Mouse (Mus musculus) heart, embryonic 12.5 days (tissue): ENCODE measurements around the gene Rhof. TPM values are rescaled to one million over a fixed set of nuclear protein-coding genes. Genes with fewer than 3 reads are reported as not detected.

Experiments used
- ATAC-seq: fragments of 200-750 bp; cut with Nextera tagmentation; 2 replicates; pipeline ENCODE4 v1.8.0; 2017; ENCODE audit warnings: moderate TSS enrichment, moderate library complexity; ENCODE audit not compliant: insufficient number of reproducible peaks, low FRiP score
- H3K27ac ChIP-seq: fragments of 300-500 bp; sonication (generic); 2 replicates; pipeline ENCODE4 v1.5.1; 2016; ENCODE audit warnings: mild to moderate bottlenecking, moderate library complexity; ENCODE audit not compliant: poor library complexity, severe bottlenecking
- H3K27me3 ChIP-seq: fragments of 300-500 bp; sonication (generic); replicated peaks from 2 replicates; pipeline ENCODE4 v1.6.1; 2016; ENCODE audit warnings: mild to moderate bottlenecking, moderate library complexity
- H3K36me3 ChIP-seq: fragments of 300-500 bp; sonication (generic); 2 replicates; pipeline ENCODE4 v1.6.1; 2016; ENCODE audit warnings: mild to moderate bottlenecking, moderate library complexity
- H3K4me1 ChIP-seq: fragments of 300-500 bp; sonication (generic); replicated peaks from 2 replicates; pipeline ENCODE4 v1.6.1; 2016; ENCODE audit warnings: mild to moderate bottlenecking
- H3K4me2 ChIP-seq: fragments of 300-500 bp; sonication (generic); 2 replicates; pipeline ENCODE4 v1.6.1; 2016; ENCODE audit warnings: mild to moderate bottlenecking, moderate library complexity
- H3K4me3 ChIP-seq: fragments of 300-500 bp; sonication (generic); 2 replicates; pipeline ENCODE4 v1.5.1; 2016; ENCODE audit warnings: mild to moderate bottlenecking
- H3K9ac ChIP-seq: fragments of 300-500 bp; sonication (generic); 2 replicates; pipeline ENCODE4 v1.6.1; 2016; ENCODE audit warnings: mild to moderate bottlenecking, moderate library complexity
- H3K9me3 ChIP-seq: fragments of 300-500 bp; sonication (generic); replicated peaks from 2 replicates; pipeline ENCODE4 v1.6.1; 2016; ENCODE audit warnings: mild to moderate bottlenecking, moderate library complexity
- WGBS: fragments of 180-500 bp; shearing (Covaris S2); methylation state at CpG from one replicate; pipeline ENCODE4 v1.1.7; 2016; 5-methylcytosine and 5-hydroxymethylcytosine counted together
- polyA plus RNA-seq: library from polyadenylated mRNA; unstranded; fragments of >200 nt; fragmentation: Nextera tagmentation; extraction: Ambion mirVana; gene quantifications from 2 replicates; pipeline ENCODE4 v1.2.1, GENCODE M21; 2016

The Rhof gene
- polyA plus RNA-seq, 1 experiment from 2014 or later = 1.3 TPM

GRCm38 (mm10) chr5:123060706-123061401 lies 71.6 kb downstream of the Rhof start:
- Histone ChIP-seq H3K27ac (peak overlapping the region; percentile 75), H3K4me3 (no peak overlapping the region), H3K9ac (peak overlapping the region; percentile 37; the same call in 1 of the 2 replicates), H3K9me3 (no peaks in the 10 kb centered on the region), H3K36me3 (no peaks in the 10 kb centered on the region), H3K4me1 (peaks cover 13% of the 10 kb centered on the region), H3K4me2 (peak overlapping the region; percentile 60), H3K27me3 (no peaks in the 10 kb centered on the region)
- ATAC-seq = no peak
- WGBS = 57% methylated on average over 9 of the region's 9 CpGs

GRCm38 (mm10) chr5:123059757-123060520 lies 72.6 kb downstream of the Rhof start:
- H3K27ac ChIP-seq = peak overlapping the region; percentile 75
- peaks cover 13% of the 10 kb centered on the region for H3K4me1 ChIP-seq
- no peaks in the 10 kb centered on the region for H3K27me3 ChIP-seq
- peak overlapping the region; percentile 11; the same call in 1 of the 2 replicates for H3K4me3 ChIP-seq
- WGBS = 11% methylated on average over 14 of the region's 14 CpGs
- H3K4me2 ChIP-seq = peak overlapping the region; percentile 60
- ATAC-seq = no peak
- H3K36me3 ChIP-seq = no peaks in the 10 kb centered on the region
- H3K9ac ChIP-seq = peak overlapping the region; percentile 37; the same call in 1 of the 2 replicates
- H3K9me3 ChIP-seq = no peaks in the 10 kb centered on the region

DNA sequence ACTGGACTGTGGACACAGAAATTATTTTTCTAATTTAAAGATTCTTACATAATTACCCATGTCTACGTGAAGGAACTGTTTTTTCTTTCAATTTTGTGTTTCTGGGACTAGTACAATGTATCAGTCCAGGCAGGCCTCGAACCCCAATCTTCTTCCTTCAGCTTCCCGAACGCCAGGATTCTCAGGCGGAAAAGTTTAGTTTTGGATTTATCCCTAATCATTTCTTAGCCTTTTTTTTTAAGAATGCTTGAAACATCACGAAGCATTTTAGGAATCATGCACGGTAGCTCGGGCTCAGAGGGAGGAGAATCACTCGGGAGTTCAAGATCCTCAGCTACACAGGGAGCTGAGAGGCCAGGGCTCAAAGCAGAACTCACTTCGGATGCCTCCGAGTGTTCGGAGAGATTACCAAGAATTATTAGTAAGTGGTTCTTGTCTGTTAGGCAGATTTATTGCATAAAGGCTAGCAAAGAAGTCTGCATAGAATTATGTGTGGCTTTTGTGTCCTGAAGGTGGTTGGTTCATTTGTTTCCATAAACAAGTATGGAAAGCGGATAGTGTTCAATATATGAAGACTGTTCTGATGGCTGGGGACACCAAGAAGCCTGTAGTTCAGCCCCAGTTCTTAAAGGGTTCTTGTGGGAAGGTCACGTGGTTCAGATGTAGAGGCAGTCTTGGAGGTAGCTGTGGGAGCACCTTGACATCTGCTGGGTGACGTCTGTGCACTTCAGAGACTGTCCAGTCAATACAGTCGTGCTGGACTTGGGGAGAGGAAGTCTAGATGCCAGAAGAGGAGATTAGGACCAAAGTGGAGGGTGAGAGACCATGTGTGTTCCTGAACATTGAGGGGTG lies 74.0 kb downstream of the Rhof start:
- H3K27ac ChIP-seq = peak overlapping the region; percentile 48; the same call in 1 of the 2 replicates
- peaks cover 13% of the 10 kb centered on the region for H3K4me1 ChIP-seq
- peak overlapping the region; percentile 39 for H3K4me3 ChIP-seq
- H3K9me3 ChIP-seq = no peaks in the 10 kb centered on the region
- no peaks in the 10 kb centered on the region for H3K27me3 ChIP-seq
- 41% methylated on average over 16 of the region's 16 CpGs for WGBS
- H3K36me3 ChIP-seq = no peaks in the 10 kb centered on the region
- ATAC-seq = no peak
- peak overlapping the region; percentile 50 for H3K9ac ChIP-seq
- H3K4me2 ChIP-seq = peak overlapping the region; percentile 52

DNA sequence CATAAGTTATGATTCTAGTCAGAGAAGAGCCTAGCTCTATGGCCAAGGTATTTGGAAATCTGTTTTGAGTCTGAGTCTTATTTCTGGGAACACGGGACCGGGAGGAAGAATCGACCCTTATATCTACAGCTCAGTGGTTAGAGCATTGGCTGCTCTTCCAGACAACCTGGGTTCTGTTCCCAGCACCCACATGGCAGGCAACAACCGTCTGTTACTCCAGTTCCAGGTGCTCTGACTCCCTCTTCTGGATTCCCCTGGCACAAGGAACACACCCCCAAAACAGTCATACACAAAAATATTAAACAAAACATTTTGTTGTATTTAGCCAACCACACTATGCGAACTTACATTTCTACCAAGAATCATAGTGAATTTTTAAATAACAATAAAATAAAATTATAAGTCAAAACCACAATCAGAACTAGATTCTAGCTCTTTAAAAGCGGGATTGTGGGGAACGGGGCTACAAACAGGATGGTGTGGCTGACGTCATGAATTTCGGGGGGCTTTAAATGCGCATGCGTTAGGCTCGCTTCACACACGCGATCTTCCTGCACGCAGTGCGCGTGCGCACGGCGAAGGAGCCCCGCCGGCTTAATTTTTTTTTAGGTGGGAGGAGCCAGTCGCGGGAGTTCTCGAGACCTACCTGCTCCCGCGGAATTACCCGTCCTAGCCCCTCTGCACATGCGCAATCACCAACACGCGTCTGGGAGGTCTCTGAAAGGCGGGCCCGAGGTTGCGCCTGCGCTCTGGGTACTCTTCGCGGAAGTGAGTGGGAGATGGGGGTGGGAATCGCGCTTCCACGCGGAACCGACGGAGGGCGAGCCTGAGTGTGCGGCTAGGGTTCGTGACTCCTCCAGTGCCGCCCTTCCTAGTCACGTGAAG lies 74.9 kb downstream of the Rhof start:
- peak; percentile 96 for ATAC-seq
- Histone ChIP-seq H3K27me3 (no peaks in the 10 kb centered on the region), H3K4me2 (peak overlapping the region; percentile 52), H3K9me3 (no peaks in the 10 kb centered on the region), H3K4me3 (peak overlapping the region; percentile 39), H3K4me1 (peaks cover 13% of the 10 kb centered on the region), H3K27ac (0 out of 2 replicates have a peak overlapping the region, but pooled peaks have one; percentile 48), H3K9ac (peak overlapping the region; percentile 50), H3K36me3 (no peaks in the 10 kb centered on the region)
- 8% methylated on average over 48 of the region's 48 CpGs for WGBS

Other genes with a start within 250 kb of the Rhof start
- 38.6 and 39.8 TPM in 2 replicates for gene Kdm2b, start 142.9 kb downstream of the Rhof start, polyA plus RNA-seq
- 22.8 and 23.3 TPM in 2 replicates for gene Orai1, start 117.6 kb downstream of the Rhof start, polyA plus RNA-seq
- gene Morn3, start 85.7 kb downstream of the Rhof start, polyA plus RNA-seq = not detected in 2 replicates
- 12.9 and 13.0 TPM in 2 replicates for gene Tmem120b, start 64.3 kb downstream of the Rhof start, polyA plus RNA-seq
- 7.4 and 8.1 TPM in 2 replicates for gene Setd1b, start 9.5 kb upstream of the Rhof start, polyA plus RNA-seq
- 58.5 and 58.6 TPM in 2 replicates for gene Psmd9, start 36.7 kb upstream of the Rhof start, polyA plus RNA-seq
- gene Hpd, start 50.0 kb upstream of the Rhof start, polyA plus RNA-seq = not detected in 2 replicates
- 0.24 and 0.64 TPM in 2 replicates for gene Wdr66, start 119.4 kb upstream of the Rhof start, polyA plus RNA-seq
- gene Bcl7a, start 211.1 kb upstream of the Rhof start, polyA plus RNA-seq = 16.3 and 16.6 TPM in 2 replicates